Mouse (Mus musculus) limb, embryonic 10.5 days (tissue): ENCODE measurements around the gene Gipc1. TPM values are rescaled to one million over a fixed set of nuclear protein-coding genes. Genes with fewer than 3 reads are reported as not detected.

Source experiments
- DNase-seq: peaks from one replicate; pipeline ENCODE4 v3.0.0-alpha.2; 2017; ENCODE audit warnings: low spot score
- H3K27ac ChIP-seq: fragments of 300-500 bp; sonication (generic); 2 replicates; pipeline ENCODE4 v1.5.1; 2016; ENCODE audit warnings: mild to moderate bottlenecking
- H3K27me3 ChIP-seq: fragments of 300-500 bp; sonication (generic); 2 replicates; pipeline ENCODE4 v1.6.1; 2016; ENCODE audit warnings: low read depth, mild to moderate bottlenecking; ENCODE audit not compliant: poor library complexity, severe bottlenecking
- H3K36me3 ChIP-seq: fragments of 300-500 bp; sonication (generic); 2 replicates; pipeline ENCODE4 v1.6.1; 2016; ENCODE audit warnings: mild to moderate bottlenecking, moderate library complexity
- H3K4me1 ChIP-seq: fragments of 300-500 bp; sonication (generic); 2 replicates; pipeline ENCODE4 v1.6.1; 2016
- H3K4me3 ChIP-seq: fragments of 300-500 bp; sonication (generic); 2 replicates; pipeline ENCODE4 v1.5.1; 2016; ENCODE audit warnings: mild to moderate bottlenecking, moderate library complexity
- H3K9me3 ChIP-seq: fragments of 300-500 bp; sonication (generic); replicated peaks from 2 replicates; pipeline ENCODE4 v1.6.1; 2016; ENCODE audit warnings: mild to moderate bottlenecking
- WGBS: fragments of 180-500 bp; shearing (Covaris S2); methylation state at CpG from one replicate; pipeline ENCODE4 v1.1.7; 2016; 5-methylcytosine and 5-hydroxymethylcytosine counted together
- polyA plus RNA-seq: library from polyadenylated mRNA; unstranded; fragments of >200 nt; fragmentation: Nextera tagmentation; extraction: Ambion mirVana; gene quantifications from 2 replicates; pipeline ENCODE4 v1.2.1, GENCODE M21; 2016

Gipc1 gene
- polyA plus RNA-seq, 1 experiment from 2014 or later, result 206 TPM

GRCm38 (mm10) chr8:83697374-83698220, 45.1 kb downstream of the Gipc1 start:
- 57% methylated on average over 19 of the region's 19 CpGs for WGBS
- H3K27me3 ChIP-seq, result no peaks in the 10 kb centered on the region
- peak; percentile 46 for DNase-seq

GRCm38 (mm10) chr8:83698291-83698660, 45.8 kb downstream of the Gipc1 start:
- H3K4me1 ChIP-seq, result peaks cover 51% of the 10 kb centered on the region
- WGBS, result 3% methylated on average over 15 of the region's 15 CpGs

More at GRCm38 (mm10) chr8:83697374-83698220, 45.1 kb downstream of the Gipc1 start:
- peak overlapping the region; percentile 96 for H3K4me3 ChIP-seq
- peaks cover 9% of the 10 kb centered on the region for H3K36me3 ChIP-seq
- peak overlapping the region; percentile 95 for H3K27ac ChIP-seq
- peaks cover 57% of the 10 kb centered on the region for H3K4me1 ChIP-seq
- H3K9me3 ChIP-seq, result no peaks in the 10 kb centered on the region

DNA sequence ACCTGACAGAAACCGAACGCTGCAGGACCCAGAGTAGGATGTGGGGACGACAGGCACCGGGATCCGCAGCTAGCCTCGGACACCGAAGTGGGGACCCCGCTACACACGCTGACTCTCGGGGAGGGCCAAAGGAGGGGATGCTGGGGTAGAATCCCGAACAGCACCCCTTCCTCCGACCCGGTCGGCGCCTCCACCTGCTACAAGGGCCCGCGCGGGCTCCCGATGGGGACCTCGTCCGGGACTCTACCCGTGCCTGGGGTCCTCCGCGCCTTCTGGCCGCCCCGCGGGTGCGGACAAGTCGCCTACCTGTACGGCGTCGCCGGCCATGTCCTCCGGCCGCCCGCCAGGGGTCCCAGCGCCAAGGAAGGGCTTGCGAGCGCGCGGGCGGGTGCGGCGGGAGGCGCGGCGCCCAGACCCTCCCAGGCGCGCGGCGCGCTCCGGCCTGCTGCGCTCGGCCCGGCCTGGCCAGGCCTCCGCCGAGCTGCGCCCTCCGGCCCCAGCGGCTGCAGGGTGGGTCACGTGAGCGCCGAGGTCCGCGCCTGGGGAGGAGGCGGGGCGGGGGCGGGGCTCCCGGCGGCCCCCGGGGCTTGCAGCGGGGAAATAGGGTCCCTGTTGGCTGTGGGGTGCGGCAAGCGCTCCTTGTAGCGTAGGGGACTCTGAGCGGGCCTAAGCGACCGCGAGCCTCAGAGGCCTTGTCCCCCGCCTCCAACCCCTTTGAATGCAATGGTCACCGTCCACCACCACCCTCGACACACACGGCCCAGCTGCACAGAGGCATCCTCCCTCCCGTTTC, 46.4 kb downstream of the Gipc1 start, which contains the start of gene Pkn1:
Gene Pkn1, minus strand, starts transcription at position 519 of the 793 bp plus-strand sequence.
- under 1% methylated on average over 85 of the region's 85 CpGs for WGBS
- peaks cover 50% of the 10 kb centered on the region for H3K4me1 ChIP-seq

More at GRCm38 (mm10) chr8:83698291-83698660, 45.8 kb downstream of the Gipc1 start:
- Histone ChIP-seq H3K9me3 (no peaks in the 10 kb centered on the region), H3K36me3 (peaks cover 4% of the 10 kb centered on the region; the same call in 1 of the 2 replicates), H3K27me3 (no peaks in the 10 kb centered on the region), H3K27ac (peak overlapping the region; percentile 95), H3K4me3 (peak overlapping the region; percentile 96)
- DNase-seq, result peak; percentile 55

GRCm38 (mm10) chr8:83699566-83699965, 47.1 kb downstream of the Gipc1 start:
- Histone ChIP-seq H3K27ac (peak overlapping the region; percentile 95), H3K4me3 (peak overlapping the region; percentile 96), H3K9me3 (no peaks in the 10 kb centered on the region), H3K4me1 (peaks cover 48% of the 10 kb centered on the region), H3K36me3 (peaks cover 4% of the 10 kb centered on the region; the same call in 1 of the 2 replicates), H3K27me3 (no peaks in the 10 kb centered on the region)
- no peak for DNase-seq
- 20% methylated on average over 9 of the region's 9 CpGs for WGBS

More for the DNA sequence above, 46.4 kb downstream of the Gipc1 start, which contains the start of gene Pkn1:
- Histone ChIP-seq H3K9me3 (no peaks in the 10 kb centered on the region), H3K36me3 (peaks cover 4% of the 10 kb centered on the region; the same call in 1 of the 2 replicates), H3K27ac (peak within 1 kb of the TSS; percentile 95), H3K27me3 (no peaks in the 10 kb centered on the region), H3K4me3 (peak within 1 kb of the TSS; percentile 96)
- DNase-seq, result peak; percentile 92

DNA sequence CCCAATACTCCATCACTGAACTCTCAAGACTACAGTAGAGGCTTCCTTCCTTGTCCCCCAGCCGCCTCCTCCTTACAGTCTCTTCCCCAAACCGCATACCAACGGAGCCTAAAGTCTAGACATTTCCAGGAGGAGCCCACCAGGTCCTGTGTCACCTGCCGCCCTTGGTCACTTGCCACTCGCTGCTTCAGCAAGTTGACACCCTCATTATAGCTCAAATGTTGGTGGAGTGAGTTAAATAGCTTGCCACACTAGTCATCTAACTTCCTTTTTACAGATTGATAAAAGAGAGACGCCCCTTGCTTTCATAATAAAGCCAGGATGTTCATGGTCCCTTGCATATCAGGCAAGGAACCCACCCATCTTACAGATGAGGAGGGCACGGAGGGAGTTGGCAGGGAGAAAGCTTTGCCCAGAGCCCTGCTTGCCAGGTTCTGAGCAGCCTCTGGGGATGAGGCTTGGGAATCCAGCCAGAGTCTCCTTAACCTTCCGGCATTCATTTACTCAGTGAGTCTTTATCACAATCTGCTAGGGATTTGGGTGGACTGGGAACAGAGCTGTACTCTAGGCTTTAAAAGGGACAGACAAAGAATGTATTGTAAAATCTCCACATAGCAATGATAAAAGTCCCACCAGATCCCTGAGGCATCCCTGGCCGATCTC, 48.1 kb downstream of the Gipc1 start:
- DNase-seq, result no peak
- WGBS, result 82% methylated on average over 9 of the region's 9 CpGs
- Histone ChIP-seq H3K4me1 (peaks cover 45% of the 10 kb centered on the region), H3K4me3 (0 out of 2 replicates have a peak overlapping the region, but pooled peaks have one; percentile 96), H3K36me3 (peaks cover 4% of the 10 kb centered on the region; the same call in 1 of the 2 replicates), H3K27me3 (no peaks in the 10 kb centered on the region), H3K27ac (peak overlapping the region; percentile 95), H3K9me3 (no peaks in the 10 kb centered on the region)

DNA sequence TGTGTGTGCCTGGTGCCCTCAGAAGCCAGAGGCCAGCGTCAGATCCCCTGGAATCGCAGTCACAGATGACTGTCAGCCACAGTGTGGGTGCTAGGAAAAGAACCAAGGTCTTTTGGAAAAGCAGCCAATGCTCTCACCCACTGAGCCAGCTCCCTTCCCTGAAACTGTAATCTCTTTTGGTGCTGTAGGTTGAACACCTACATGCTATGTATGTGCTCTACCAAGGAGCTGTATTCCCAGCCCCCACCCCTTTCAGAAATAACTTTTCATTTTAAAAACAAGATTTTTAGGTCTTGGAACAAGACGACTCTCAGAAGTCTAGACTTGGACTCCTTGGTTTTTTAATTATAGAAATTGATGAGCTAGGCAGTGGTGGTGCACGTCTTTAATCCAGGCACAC, 50.9 kb downstream of the Gipc1 start:
- Histone ChIP-seq H3K4me1 (peaks cover 24% of the 10 kb centered on the region), H3K9me3 (no peaks in the 10 kb centered on the region), H3K4me3 (no peak overlapping the region), H3K27me3 (no peaks in the 10 kb centered on the region), H3K36me3 (no peaks in the 10 kb centered on the region), H3K27ac (no peak overlapping the region)
- no peak for DNase-seq
- 90% methylated on average over 4 of the region's 4 CpGs for WGBS

DNA sequence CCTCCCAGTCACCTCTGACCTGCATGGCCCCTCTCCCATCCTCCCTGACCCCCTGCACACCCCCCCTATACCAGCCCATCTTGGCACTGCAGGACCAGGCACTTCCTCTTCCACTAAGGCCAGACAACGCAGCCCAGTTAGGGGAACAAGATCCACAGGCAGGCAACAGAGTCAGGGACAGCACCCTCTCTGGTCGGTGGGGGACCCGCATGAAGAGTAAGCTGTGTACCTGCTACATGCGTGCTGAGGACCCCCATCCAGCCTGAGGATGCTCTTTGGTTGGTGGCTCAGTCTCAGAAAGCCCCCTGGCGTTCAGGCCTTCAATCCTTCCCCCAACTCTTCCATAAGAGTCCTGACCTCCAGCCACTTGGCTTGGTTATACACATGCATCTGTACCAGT, 53.9 kb downstream of the Gipc1 start:
- Histone ChIP-seq H3K27ac (no peak overlapping the region), H3K27me3 (no peaks in the 10 kb centered on the region), H3K36me3 (no peaks in the 10 kb centered on the region), H3K4me1 (no peaks in the 10 kb centered on the region), H3K4me3 (no peak overlapping the region), H3K9me3 (no peaks in the 10 kb centered on the region)
- 56% methylated on average over 5 of the region's 5 CpGs for WGBS
- no peak for DNase-seq

DNA sequence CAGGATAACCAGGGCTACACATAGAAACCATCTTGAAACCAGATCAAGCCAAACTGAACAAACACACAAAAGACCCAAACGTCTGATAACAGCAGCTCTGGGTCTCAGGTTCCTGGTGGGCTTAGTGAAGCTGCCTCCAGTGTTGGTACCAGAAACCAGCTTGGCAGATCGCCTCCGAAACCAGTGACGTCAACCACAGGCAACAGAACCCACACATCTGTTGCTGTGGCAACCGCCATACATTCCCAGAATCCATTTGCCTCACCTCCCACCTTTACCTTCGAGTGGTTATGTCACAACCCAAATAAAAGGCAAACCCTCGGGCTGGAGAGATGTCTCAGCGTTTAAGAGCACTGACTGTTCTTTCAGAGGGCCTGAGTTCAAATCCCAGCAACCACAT, 55.1 kb downstream of the Gipc1 start:
- no peak for DNase-seq
- H3K36me3 ChIP-seq, result no peaks in the 10 kb centered on the region
- no peak overlapping the region for H3K27ac ChIP-seq
- 82% methylated on average over 8 of the region's 8 CpGs for WGBS
- H3K27me3 ChIP-seq, result no peaks in the 10 kb centered on the region
- no peaks in the 10 kb centered on the region for H3K9me3 ChIP-seq
- no peak overlapping the region for H3K4me3 ChIP-seq
- no peaks in the 10 kb centered on the region for H3K4me1 ChIP-seq

Other genes with a start within 250 kb of the Gipc1 start
- 97.0 and 97.6 TPM in 2 replicates for gene Scoc, start 194.3 kb upstream of the Gipc1 start, polyA plus RNA-seq
- gene Olfr370, start 116.9 kb upstream of the Gipc1 start, polyA plus RNA-seq, result not detected in 2 replicates
- 316 and 317 TPM in 2 replicates for gene Ndufb7, start 86.0 kb upstream of the Gipc1 start, polyA plus RNA-seq
- 684 and 695 TPM in 2 replicates for gene Tecr, start 44.7 kb upstream of the Gipc1 start, polyA plus RNA-seq
- 78.0 and 89.8 TPM in 2 replicates for gene Dnajb1, start 44.5 kb upstream of the Gipc1 start, polyA plus RNA-seq
- 0.64 TPM in 2 replicates for gene Ptger1, start 14.0 kb downstream of the Gipc1 start, polyA plus RNA-seq
- 38.6 and 41.4 TPM in 2 replicates for gene Pkn1, start 46.5 kb downstream of the Gipc1 start, polyA plus RNA-seq
- 295 and 349 TPM in 2 replicates for gene Ddx39, start 62.5 kb downstream of the Gipc1 start, polyA plus RNA-seq
- 15.6 and 25.8 TPM in 2 replicates for gene Adgre5, start 88.6 kb downstream of the Gipc1 start, polyA plus RNA-seq
- 12.3 and 16.2 TPM in 2 replicates for gene Adgrl1, start 247.4 kb downstream of the Gipc1 start, polyA plus RNA-seq